Mouse (Mus musculus) testis, adult 2 months (tissue): ENCODE results near the gene Lpar3. TPM values are rescaled to one million over a fixed set of nuclear protein-coding genes. Genes with fewer than 3 reads are reported as not detected.

Source experiments
- H3K27ac ChIP-seq: fragments of 200-500 bp; 2 replicates; pipeline ENCODE4 v1.5.1; 2012; ENCODE audit warnings: low read depth, low read length; ENCODE audit not compliant: control insufficient read depth, insufficient read depth
- H3K27me3 ChIP-seq: fragments of 200-500 bp; 2 replicates; pipeline ENCODE4 v1.6.1; 2012; ENCODE audit warnings: mild to moderate bottlenecking, low read length, moderate library complexity; ENCODE audit not compliant: control insufficient read depth, insufficient read depth
- H3K36me3 ChIP-seq: fragments of 200-500 bp; 2 replicates; pipeline ENCODE4 v1.6.1; 2012; ENCODE audit warnings: mild to moderate bottlenecking, low read length; ENCODE audit not compliant: control insufficient read depth, insufficient read depth
- H3K4me1 ChIP-seq: fragments of 200-500 bp; 2 replicates; pipeline ENCODE4 v1.6.1; 2012; ENCODE audit warnings: low read length; ENCODE audit not compliant: control insufficient read depth, insufficient read depth
- H3K4me3 ChIP-seq: fragments of 200-500 bp; 2 replicates; pipeline ENCODE4 v1.5.1; 2012; ENCODE audit warnings: low read depth, mild to moderate bottlenecking, low read length, moderate library complexity, mixed read lengths; ENCODE audit not compliant: control insufficient read depth
- CTCF ChIP-seq: fragments of 200-500 bp; IDR thresholded peaks from 2 replicates; pipeline ENCODE4 v1.5.1; 2012; ENCODE audit warnings: low read depth, mild to moderate bottlenecking, inconsistent platforms, low read length, moderate library complexity; ENCODE audit not compliant: control insufficient read depth, insufficient read depth, insufficient replicate concordance
- POLR2A ChIP-seq: fragments of 200-500 bp; IDR thresholded peaks from 2 replicates; pipeline ENCODE4 v1.6.1; 2012; ENCODE audit warnings: low read depth, mild to moderate bottlenecking, inconsistent platforms, low read length, moderate library complexity; ENCODE audit not compliant: control insufficient read depth
- polyA plus RNA-seq: library from polyadenylated mRNA; depleted of rRNA; stranded (reverse); fragments of >200 nt; gene quantifications from 2 replicates; pipeline ENCODE4 v1.2.3, GENCODE M21; 2012

Lpar3 gene
- polyA plus RNA-seq, 1 experiment, result 27.0 TPM

DNA sequence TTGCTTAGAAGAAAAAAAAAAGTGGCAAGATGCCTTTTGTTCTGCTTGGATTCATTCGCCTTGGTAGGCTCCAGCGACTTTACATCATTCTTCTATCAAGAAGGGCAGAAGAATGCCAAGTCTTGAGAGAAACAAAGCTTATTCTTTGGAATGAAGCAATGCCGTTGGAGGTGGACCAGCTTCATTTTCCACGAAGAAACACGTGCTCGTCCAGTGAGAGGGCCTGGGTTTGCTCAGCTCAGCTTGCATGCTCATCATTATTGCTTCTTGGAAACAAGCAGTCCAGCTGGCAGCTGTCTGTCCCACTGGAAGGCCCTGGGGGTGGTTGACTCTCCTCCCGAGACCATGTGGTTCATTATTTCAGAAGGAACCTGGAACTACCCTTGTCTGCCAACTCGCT is 94.7 kb downstream of the Lpar3 start:
- TF ChIP-seq POLR2A, result no peak
- no peak for TF ChIP-seq CTCF
- no peaks in the 10 kb centered on the region for H3K36me3 ChIP-seq
- H3K27ac ChIP-seq, result no peak overlapping the region
- H3K4me1 ChIP-seq, result no peaks in the 10 kb centered on the region; the same call in 1 of the 2 replicates
- no peak overlapping the region for H3K4me3 ChIP-seq
- H3K27me3 ChIP-seq, result no peaks in the 10 kb centered on the region

DNA sequence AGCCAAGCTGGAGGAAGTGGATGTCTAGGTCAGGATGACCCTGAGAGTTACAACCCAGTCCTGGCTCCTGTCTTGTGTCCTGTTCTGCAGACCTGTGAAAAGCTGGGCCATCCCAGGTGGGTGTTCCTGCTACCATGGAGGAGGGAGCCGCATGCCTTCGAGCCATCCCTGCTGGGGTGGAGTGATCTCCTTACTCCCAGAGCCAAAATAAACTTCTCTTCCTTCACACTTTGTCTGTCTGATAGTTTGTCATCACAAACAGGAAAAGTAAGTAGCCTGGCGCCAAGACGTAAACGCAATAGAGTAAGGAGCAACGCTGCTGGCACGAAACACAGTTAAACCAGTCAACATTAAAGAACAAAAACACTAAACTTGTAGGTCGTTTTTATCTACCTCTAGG is 95.5 kb downstream of the Lpar3 start:
- TF ChIP-seq POLR2A, result no peak
- no peak for TF ChIP-seq CTCF
- Histone ChIP-seq H3K4me3 (no peak overlapping the region), H3K36me3 (no peaks in the 10 kb centered on the region), H3K4me1 (no peaks in the 10 kb centered on the region; the same call in 1 of the 2 replicates), H3K27me3 (no peaks in the 10 kb centered on the region), H3K27ac (no peak overlapping the region)

DNA sequence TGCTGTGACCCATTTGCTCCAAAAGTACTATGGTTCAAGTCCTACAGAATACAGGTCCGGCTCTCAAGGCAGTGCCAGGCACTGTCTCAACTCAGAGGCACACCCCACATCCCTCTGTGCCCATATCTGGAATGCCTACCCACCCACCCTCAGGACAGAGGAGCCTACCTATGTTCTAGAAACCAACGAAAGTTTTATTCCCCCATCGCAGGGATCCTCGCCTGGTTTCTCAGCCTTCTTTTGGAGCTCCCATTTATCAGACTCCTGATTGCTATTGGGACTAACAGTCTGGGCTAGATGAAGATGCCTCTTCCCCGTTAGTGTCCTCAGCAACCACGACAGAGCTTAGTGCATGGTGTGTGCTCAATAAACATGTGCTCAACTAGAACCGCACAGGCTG is 96.6 kb downstream of the Lpar3 start:
- TF ChIP-seq POLR2A, result no peak
- no peak for TF ChIP-seq CTCF
- Histone ChIP-seq H3K27ac (no peak overlapping the region), H3K27me3 (no peaks in the 10 kb centered on the region), H3K4me3 (no peak overlapping the region), H3K36me3 (no peaks in the 10 kb centered on the region), H3K4me1 (no peaks in the 10 kb centered on the region; the same call in 1 of the 2 replicates)

DNA sequence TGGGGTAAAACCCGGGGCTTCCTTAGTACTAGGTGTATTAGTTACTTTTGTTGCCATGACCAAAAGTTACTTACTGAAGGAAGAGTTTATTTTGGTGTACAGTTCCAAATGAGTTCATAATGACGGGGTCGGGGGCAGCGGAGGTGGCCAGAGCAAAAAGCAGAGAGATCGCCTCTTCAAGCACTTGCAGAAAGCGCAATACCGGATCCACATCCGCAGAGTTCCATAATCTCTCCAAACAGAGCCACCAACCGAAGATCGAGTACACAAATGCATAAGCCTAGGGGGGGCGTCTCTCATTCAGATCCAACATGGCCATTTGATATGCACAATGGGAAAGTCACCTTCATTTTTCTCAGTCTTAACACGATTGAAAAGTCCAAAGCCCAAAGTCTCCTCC is 97.1 kb downstream of the Lpar3 start:
- H3K36me3 ChIP-seq, result no peaks in the 10 kb centered on the region
- H3K27ac ChIP-seq, result no peak overlapping the region
- H3K4me3 ChIP-seq, result no peak overlapping the region
- no peak for TF ChIP-seq CTCF
- no peak for TF ChIP-seq POLR2A
- no peaks in the 10 kb centered on the region; the same call in 1 of the 2 replicates for H3K4me1 ChIP-seq
- H3K27me3 ChIP-seq, result no peaks in the 10 kb centered on the region

DNA sequence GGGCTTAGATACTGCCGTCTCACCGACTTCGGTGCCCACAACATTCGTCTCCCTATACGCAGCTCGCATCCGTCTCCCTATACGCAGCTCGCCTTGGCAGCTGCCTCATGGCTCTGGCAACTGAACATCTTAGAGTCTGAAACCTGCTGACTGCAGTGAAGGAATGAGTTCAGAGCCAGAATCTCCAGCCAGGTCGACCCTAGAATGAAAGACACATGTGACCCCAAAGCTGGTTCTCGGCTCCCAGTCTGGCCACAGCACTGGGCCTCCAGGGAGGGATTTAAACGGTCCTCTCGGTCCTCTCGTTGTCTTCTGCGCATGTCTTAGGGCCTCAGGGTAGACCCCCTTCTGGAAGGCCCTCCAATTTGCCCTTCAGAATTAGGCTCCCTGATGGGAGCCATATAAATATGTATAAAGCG is 97.8 kb downstream of the Lpar3 start:
- Histone ChIP-seq H3K4me1 (no peaks in the 10 kb centered on the region; the same call in 1 of the 2 replicates), H3K27ac (no peak overlapping the region), H3K36me3 (no peaks in the 10 kb centered on the region), H3K27me3 (no peaks in the 10 kb centered on the region), H3K4me3 (no peak overlapping the region)
- TF ChIP-seq CTCF, result no peak

DNA sequence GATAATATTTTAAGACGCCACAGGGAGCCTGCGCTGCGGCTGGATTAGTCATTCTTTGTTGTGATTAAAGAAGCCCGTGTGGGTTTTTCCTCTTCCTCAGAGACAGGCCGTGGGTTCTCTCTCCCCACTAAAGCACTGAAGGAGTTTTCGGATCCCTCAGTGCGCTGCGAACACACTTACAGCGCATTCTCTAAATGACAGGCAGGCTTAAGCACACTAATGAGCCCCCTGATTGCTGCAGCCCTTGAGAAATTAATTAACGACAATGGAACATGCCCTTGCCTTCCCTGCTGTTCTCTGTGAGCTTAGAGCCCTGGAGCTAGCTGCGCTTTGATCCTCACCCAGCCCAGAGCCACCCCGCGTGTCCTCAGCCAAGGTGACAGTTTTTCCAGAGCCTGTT is 98.2 kb downstream of the Lpar3 start:
- Histone ChIP-seq H3K27ac (no peak overlapping the region), H3K4me1 (no peaks in the 10 kb centered on the region; the same call in 1 of the 2 replicates), H3K4me3 (no peak overlapping the region), H3K36me3 (no peaks in the 10 kb centered on the region), H3K27me3 (no peaks in the 10 kb centered on the region)
- TF ChIP-seq CTCF, result no peak
- TF ChIP-seq POLR2A, result no peak

DNA sequence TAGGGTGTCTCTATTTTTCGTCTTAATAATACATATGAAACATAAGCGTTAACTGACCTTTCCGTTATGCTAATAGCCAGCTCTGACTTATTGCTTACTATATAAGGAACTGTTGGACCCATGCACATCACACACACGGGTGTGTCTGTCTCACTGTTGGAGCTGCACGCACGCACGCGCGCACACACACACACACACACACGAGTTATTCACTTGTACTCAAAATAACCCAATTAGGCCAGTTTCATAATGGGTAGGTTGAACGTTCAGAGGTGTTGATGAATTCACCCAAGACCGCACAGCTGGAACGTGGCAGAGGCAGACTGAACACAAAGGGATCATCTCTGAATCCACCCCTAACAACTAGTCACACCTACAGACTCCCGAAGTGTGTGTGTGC is 98.7 kb downstream of the Lpar3 start:
- TF ChIP-seq CTCF (no peak), POLR2A (no peak)
- H3K4me1 ChIP-seq, result peaks cover 2% of the 10 kb centered on the region; the same call in 1 of the 2 replicates
- H3K27ac ChIP-seq, result no peak overlapping the region

DNA sequence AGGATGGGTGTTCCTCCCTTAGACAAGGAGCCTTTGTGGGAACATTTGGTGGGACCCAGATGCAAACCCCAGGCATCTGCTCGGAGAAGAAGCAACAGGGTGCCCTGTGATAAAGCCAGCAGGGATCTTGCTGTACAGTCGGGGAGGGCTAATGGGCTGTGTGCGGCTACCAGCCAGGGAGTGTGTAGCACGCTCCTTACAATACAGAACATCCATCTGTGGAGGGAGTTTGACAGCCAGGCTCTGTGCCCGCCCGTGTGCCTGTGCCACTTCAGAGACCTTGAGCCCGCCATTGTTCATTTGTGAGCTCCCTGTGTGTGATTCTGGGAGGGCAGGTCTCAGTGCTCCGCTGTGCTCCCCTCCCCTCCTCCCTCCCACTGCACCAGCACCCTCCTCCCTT is 104.2 kb downstream of the Lpar3 start:
- no peaks in the 10 kb centered on the region; the same call in 1 of the 2 replicates for H3K27me3 ChIP-seq
- H3K36me3 ChIP-seq, result no peaks in the 10 kb centered on the region
- no peak overlapping the region for H3K27ac ChIP-seq
- TF ChIP-seq POLR2A (no peak), CTCF (no peak)
- H3K4me1 ChIP-seq, result peaks cover 17% of the 10 kb centered on the region
- no peak overlapping the region; the same call in 1 of the 2 replicates for H3K4me3 ChIP-seq

More for the DNA sequence above, 98.7 kb downstream of the Lpar3 start:
- Histone ChIP-seq H3K4me3 (no peak overlapping the region), H3K27me3 (no peaks in the 10 kb centered on the region), H3K36me3 (no peaks in the 10 kb centered on the region)
